Mouse (Mus musculus): ENCODE measurements around the gene Hmcn2. TPM values are rescaled to one million over a fixed set of nuclear protein-coding genes. Genes with fewer than 3 reads are reported as not detected.

Hmcn2 gene
- polyA plus RNA-seq, 1 experiment from 2014 or later = 1.2 TPM

DNA sequence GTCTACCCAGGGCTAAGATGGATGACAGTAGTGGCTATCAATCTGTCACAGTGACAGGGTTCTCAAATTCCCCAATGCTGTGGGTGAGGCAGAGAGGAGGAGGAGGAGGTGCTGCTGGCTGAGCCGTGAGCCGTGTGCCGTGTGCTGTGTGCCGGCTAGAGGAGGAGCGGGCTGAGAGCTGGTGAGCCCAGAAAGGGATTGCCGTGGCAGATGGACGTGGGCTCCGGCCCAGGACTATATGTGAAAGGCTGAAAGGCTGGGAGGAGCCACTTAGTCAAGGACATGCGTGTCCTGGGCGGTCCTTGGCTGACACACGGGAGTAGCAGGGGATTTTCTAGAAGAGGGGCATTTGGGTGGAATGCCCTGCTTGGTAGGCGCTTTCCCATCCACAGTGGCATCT, 31.3 kb upstream of the Hmcn2 start:
- Histone ChIP-seq H3K9ac (no peak overlapping the region), H3K27me3 (replicated peaks) (no peaks in the 10 kb centered on the region), H3K4me3 (no peak overlapping the region), H3K36me3 (peaks cover 75% of the 10 kb centered on the region), H3K27ac (replicated peaks) (no peak overlapping the region), H3K9me3 (no peaks in the 10 kb centered on the region), H3K4me2 (no peak overlapping the region), H3K4me1 (peaks cover 11% of the 10 kb centered on the region)
- WGBS = 91% methylated on average over 12 of the region's 12 CpGs
- ATAC-seq (ENCODE audit: extremely low read depth, insufficient number of reproducible peaks, low FRiP score, low TSS enrichment) = no peak

DNA sequence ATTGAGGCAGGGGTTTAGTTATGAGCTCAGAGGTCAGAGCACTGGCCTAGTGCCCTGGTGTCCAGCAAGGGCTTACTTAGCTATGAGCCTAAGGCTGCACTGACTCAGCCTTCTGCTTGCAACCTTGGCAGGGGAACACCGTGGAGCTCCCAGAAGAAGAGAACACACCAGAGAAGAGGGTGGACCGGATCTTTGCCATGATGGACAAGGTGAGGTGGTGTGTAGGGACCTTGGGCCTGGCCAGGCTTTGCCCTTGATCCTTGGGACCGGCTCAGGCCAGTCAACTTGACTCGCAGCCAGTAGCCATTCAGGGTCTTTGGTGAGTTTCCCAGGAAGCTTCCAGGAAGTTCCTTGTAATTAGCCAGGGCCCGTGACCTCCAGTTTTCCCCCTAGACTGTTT, 29.7 kb upstream of the Hmcn2 start:
- Histone ChIP-seq H3K4me1 (no peaks in the 10 kb centered on the region), H3K36me3 (peaks cover 91% of the 10 kb centered on the region), H3K27ac (replicated peaks) (no peak overlapping the region), H3K9me3 (no peaks in the 10 kb centered on the region), H3K4me3 (no peak overlapping the region), H3K4me2 (no peak overlapping the region), H3K27me3 (replicated peaks) (no peaks in the 10 kb centered on the region), H3K9ac (no peak overlapping the region)
- 86% methylated on average over 5 of the region's 5 CpGs for WGBS
- no peak for ATAC-seq (ENCODE audit: extremely low read depth, insufficient number of reproducible peaks, low FRiP score, low TSS enrichment)

GRCm38 (mm10) chr2:31291421-31291820, 22.8 kb upstream of the Hmcn2 start:
- Histone ChIP-seq H3K4me2 (no peak overlapping the region), H3K36me3 (peaks cover 68% of the 10 kb centered on the region), H3K9ac (no peak overlapping the region), H3K4me3 (no peak overlapping the region), H3K4me1 (no peaks in the 10 kb centered on the region; the same call in 1 of the 2 replicates), H3K27ac (replicated peaks) (no peak overlapping the region), H3K9me3 (no peaks in the 10 kb centered on the region), H3K27me3 (replicated peaks) (no peaks in the 10 kb centered on the region)
- WGBS = 8% methylated on average over 6 of the region's 6 CpGs
- ATAC-seq (ENCODE audit: extremely low read depth, insufficient number of reproducible peaks, low FRiP score, low TSS enrichment) = no peak

DNA sequence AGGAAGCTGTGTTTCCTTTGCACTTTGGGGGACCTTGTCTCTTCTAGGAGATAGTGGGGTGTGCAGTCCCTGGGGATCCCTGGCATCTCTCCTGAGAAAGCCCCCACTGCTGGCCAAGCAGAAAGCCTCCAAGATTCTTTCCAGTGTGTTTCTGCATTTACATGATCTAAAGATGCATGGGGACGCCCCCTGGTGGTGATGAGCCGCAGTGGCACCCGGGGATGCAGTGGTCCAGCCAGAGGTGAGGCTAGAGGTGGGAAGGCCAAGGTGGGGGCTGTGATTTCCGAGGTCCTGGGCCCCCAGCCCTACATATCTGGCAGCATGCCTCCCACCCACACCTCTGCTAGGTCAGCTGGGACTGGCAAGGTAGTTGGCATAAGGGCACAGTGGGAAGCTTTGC, 19.2 kb upstream of the Hmcn2 start:
- WGBS = 1% methylated on average over 4 of the region's 4 CpGs
- H3K4me3 ChIP-seq = no peak overlapping the region
- no peaks in the 10 kb centered on the region for H3K27me3 ChIP-seq (replicated peaks)
- peaks cover 16% of the 10 kb centered on the region for H3K4me1 ChIP-seq
- H3K9me3 ChIP-seq = no peaks in the 10 kb centered on the region
- H3K4me2 ChIP-seq = no peak overlapping the region
- ATAC-seq (ENCODE audit: extremely low read depth, insufficient number of reproducible peaks, low FRiP score, low TSS enrichment) = no peak
- no peak overlapping the region for H3K27ac ChIP-seq (replicated peaks)
- peaks cover 34% of the 10 kb centered on the region for H3K36me3 ChIP-seq
- H3K9ac ChIP-seq = no peak overlapping the region

GRCm38 (mm10) chr2:31296395-31296794, 17.8 kb upstream of the Hmcn2 start:
- H3K4me2 ChIP-seq = no peak overlapping the region
- H3K9me3 ChIP-seq = no peaks in the 10 kb centered on the region
- WGBS = 76% methylated on average over 6 of the region's 6 CpGs
- no peak overlapping the region for H3K9ac ChIP-seq
- H3K36me3 ChIP-seq = peaks cover 26% of the 10 kb centered on the region
- no peak overlapping the region for H3K4me3 ChIP-seq
- peaks cover 16% of the 10 kb centered on the region for H3K4me1 ChIP-seq
- no peak overlapping the region for H3K27ac ChIP-seq (replicated peaks)
- ATAC-seq (ENCODE audit: extremely low read depth, insufficient number of reproducible peaks, low FRiP score, low TSS enrichment) = no peak
- no peaks in the 10 kb centered on the region for H3K27me3 ChIP-seq (replicated peaks)

- peak; percentile 75; the same call in 1 of the 2 replicates for ATAC-seq (ENCODE audit: extremely low read depth, insufficient number of reproducible peaks, low FRiP score, low TSS enrichment)
- H3K27ac ChIP-seq (replicated peaks) = no peak overlapping the region
- H3K9ac ChIP-seq = peak overlapping the region; percentile 77
- no peaks in the 10 kb centered on the region for H3K27me3 ChIP-seq (replicated peaks)
- 3% methylated on average over 17 of the region's 17 CpGs for WGBS
- H3K36me3 ChIP-seq = peaks cover 16% of the 10 kb centered on the region
- H3K4me1 ChIP-seq = peaks cover 16% of the 10 kb centered on the region
- no peaks in the 10 kb centered on the region for H3K9me3 ChIP-seq
- peak overlapping the region; percentile 72 for H3K4me2 ChIP-seq
- peak overlapping the region; percentile 59 for H3K4me3 ChIP-seq
Observed at GRCm38 (mm10) chr2:31297602-31298268, 16.5 kb upstream of the Hmcn2 start.

DNA sequence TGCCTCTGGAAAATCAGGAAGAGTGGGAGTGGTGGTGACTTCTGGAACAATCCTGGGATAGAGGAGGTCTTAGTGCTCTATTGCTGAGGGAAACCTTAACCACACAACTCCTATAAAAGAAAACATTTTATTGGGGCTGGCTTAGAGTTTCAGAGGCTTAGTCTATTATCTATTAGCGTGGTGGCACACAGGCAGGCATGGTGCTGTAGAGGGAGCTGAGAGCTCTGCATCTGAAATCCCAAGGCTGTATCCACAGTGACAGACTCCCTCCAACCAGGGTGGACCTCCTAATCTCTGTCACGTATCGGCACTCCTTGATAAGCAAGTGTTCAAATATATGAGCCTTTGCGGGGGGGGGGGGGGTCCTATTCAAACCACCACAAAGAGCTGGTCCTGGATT, 15.4 kb upstream of the Hmcn2 start:
- H3K4me2 ChIP-seq = peak overlapping the region; percentile 72
- no peaks in the 10 kb centered on the region for H3K9me3 ChIP-seq
- peaks cover 5% of the 10 kb centered on the region for H3K36me3 ChIP-seq
- no peak for ATAC-seq (ENCODE audit: extremely low read depth, insufficient number of reproducible peaks, low FRiP score, low TSS enrichment)
- peak overlapping the region; percentile 77; the same call in 1 of the 2 replicates for H3K9ac ChIP-seq
- peaks cover 16% of the 10 kb centered on the region for H3K4me1 ChIP-seq
- H3K4me3 ChIP-seq = peak overlapping the region; percentile 59
- no peaks in the 10 kb centered on the region for H3K27me3 ChIP-seq (replicated peaks)
- WGBS = 33% methylated on average over 4 of the region's 4 CpGs
- no peak overlapping the region for H3K27ac ChIP-seq (replicated peaks)

- Histone ChIP-seq H3K9me3 (no peaks in the 10 kb centered on the region), H3K9ac (0 out of 2 replicates have a peak overlapping the region, but pooled peaks have one; percentile 3), H3K4me1 (peaks cover 16% of the 10 kb centered on the region), H3K27me3 (replicated peaks) (no peaks in the 10 kb centered on the region), H3K4me3 (0 out of 2 replicates have a peak overlapping the region, but pooled peaks have one; percentile 1), H3K36me3 (peaks cover 2% of the 10 kb centered on the region), H3K27ac (replicated peaks) (no peak overlapping the region), H3K4me2 (peak overlapping the region; percentile 72)
- ATAC-seq (ENCODE audit: extremely low read depth, insufficient number of reproducible peaks, low FRiP score, low TSS enrichment) = no peak
- WGBS = 27% methylated on average over 4 of the region's 4 CpGs
Observed at GRCm38 (mm10) chr2:31299266-31299665, 14.9 kb upstream of the Hmcn2 start.

DNA sequence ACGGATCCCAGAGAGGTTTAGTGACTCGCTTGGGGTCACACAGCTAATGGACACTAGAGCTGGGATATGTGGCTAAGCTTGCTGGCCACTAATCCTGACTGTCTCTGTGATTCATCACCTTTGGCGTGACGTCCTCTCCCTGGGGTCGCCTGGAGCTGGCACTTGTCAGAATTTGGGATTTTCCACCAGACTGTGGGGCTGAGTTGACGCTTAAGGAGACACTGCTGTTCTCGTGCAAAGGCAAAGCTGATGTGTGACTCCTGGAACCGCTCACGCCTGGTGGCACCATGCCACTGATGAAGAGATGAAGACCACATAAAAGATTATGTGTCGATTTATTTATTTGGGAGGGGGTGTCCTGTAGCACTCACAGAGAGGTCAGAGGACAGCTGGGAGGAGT, 14.2 kb upstream of the Hmcn2 start:
- WGBS = 67% methylated on average over 10 of the region's 10 CpGs
- Histone ChIP-seq H3K9me3 (no peaks in the 10 kb centered on the region), H3K4me3 (no peak overlapping the region), H3K4me1 (peaks cover 16% of the 10 kb centered on the region), H3K27me3 (replicated peaks) (no peaks in the 10 kb centered on the region), H3K27ac (replicated peaks) (no peak overlapping the region), H3K9ac (no peak overlapping the region), H3K4me2 (no peak overlapping the region), H3K36me3 (no peaks in the 10 kb centered on the region)
- ATAC-seq (ENCODE audit: extremely low read depth, insufficient number of reproducible peaks, low FRiP score, low TSS enrichment) = no peak

- WGBS = 54% methylated on average over 9 of the region's 9 CpGs
- Histone ChIP-seq H3K27me3 (replicated peaks) (peaks cover 3% of the 10 kb centered on the region), H3K4me3 (no peak overlapping the region), H3K36me3 (no peaks in the 10 kb centered on the region), H3K9ac (no peak overlapping the region), H3K4me1 (peaks cover 12% of the 10 kb centered on the region), H3K9me3 (peaks cover 2% of the 10 kb centered on the region; the same call in 1 of the 2 replicates), H3K4me2 (no peak overlapping the region), H3K27ac (replicated peaks) (no peak overlapping the region)
- ATAC-seq (ENCODE audit: extremely low read depth, insufficient number of reproducible peaks, low FRiP score, low TSS enrichment) = no peak
Observed at GRCm38 (mm10) chr2:31303177-31303576, 11.0 kb upstream of the Hmcn2 start.

DNA sequence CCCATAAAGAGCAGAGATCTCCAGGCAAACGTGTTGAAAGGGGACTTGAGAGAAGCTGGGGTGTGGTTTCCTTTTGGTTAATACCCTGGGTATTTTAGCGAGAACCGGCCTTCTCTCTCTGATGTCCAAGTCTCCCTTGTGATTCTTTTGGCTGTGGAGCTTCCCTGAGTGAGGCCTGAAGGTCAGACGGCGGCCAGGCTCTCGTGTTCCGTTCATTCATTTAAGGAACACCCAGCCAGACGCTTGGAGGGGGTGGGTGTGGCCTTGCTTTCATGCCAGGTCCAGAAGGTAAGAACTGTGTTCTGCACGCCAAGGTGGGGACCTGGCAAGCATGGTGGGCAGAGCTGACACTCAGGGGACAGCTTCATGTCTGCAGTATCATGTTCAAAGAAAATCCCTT, 10.0 kb upstream of the Hmcn2 start:
- H3K4me3 ChIP-seq = no peak overlapping the region
- H3K4me2 ChIP-seq = no peak overlapping the region
- 73% methylated on average over 9 of the region's 9 CpGs for WGBS
- no peak overlapping the region for H3K27ac ChIP-seq (replicated peaks)
- ATAC-seq (ENCODE audit: extremely low read depth, insufficient number of reproducible peaks, low FRiP score, low TSS enrichment) = no peak
- no peaks in the 10 kb centered on the region for H3K36me3 ChIP-seq
- peaks cover 2% of the 10 kb centered on the region for H3K4me1 ChIP-seq
- H3K9me3 ChIP-seq = peaks cover 4% of the 10 kb centered on the region; the same call in 1 of the 2 replicates
- H3K9ac ChIP-seq = no peak overlapping the region
- peaks cover 7% of the 10 kb centered on the region for H3K27me3 ChIP-seq (replicated peaks)
